Mouse (Mus musculus): ENCODE measurements around the gene Msi2.

DNA sequence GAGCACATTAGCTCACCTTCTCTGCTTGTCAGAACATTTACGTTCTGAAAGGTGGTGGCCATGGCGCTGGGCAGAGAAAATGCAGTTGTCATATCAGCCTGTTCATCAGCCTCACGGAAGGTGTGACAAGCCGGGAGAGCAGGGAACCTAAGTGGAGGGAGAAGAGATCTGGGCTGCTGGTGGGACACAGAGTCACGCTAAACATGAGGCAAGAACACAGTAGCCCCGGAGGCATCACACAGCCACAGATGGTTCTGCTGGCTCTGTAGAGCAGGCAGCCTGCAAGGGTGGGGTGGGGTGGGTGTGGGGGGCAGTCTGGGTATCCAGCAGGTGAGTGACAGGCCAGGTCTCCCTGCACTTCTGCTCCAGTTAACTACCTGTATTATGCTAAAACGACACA is 210.2 kb downstream of the Msi2 start:
- TF ChIP-seq CTCF (IDR thresholded peaks at IDR 0.05; ENCODE audit: low read depth, low read length) (no peak), POLR2A (IDR thresholded peaks at IDR 0.05; ENCODE audit: extremely low read depth, insufficient read depth, low read length) (no peak)
